Mouse (Mus musculus) heart, adult 2 months (tissue): ENCODE measurements around the gene Rasip1. TPM values are rescaled to one million over a fixed set of nuclear protein-coding genes. Genes with fewer than 3 reads are reported as not detected.

Source experiments
- DNase-seq, 2 experiments: peaks; one replicate each; pipeline ENCODE4 v3.0.0; 2021
- H3K27ac ChIP-seq: fragments of 200-600 bp; 2 replicates; pipeline ENCODE4 v1.8.1; 2022
- H3K27me3 ChIP-seq: fragments of 200-500 bp; 2 replicates; pipeline ENCODE4 v1.6.1; 2012; ENCODE audit warnings: mild to moderate bottlenecking, low read length, inconsistent platforms, mixed read lengths; ENCODE audit not compliant: control insufficient read depth, insufficient read depth
- H3K36me3 ChIP-seq: fragments of 200-500 bp; 2 replicates; pipeline ENCODE4 v1.6.1; 2012; ENCODE audit warnings: low read length, inconsistent platforms; ENCODE audit not compliant: control insufficient read depth, insufficient read depth
- H3K4me1 ChIP-seq: fragments of 200-500 bp; 2 replicates; pipeline ENCODE4 v1.6.1; 2011; ENCODE audit warnings: low read length; ENCODE audit not compliant: control insufficient read depth, insufficient read depth
- H3K4me3 ChIP-seq: fragments of 200-600 bp; 2 replicates; pipeline ENCODE4 v1.8.1; 2022
- H3K79me2 ChIP-seq: fragments of 200-500 bp; replicated peaks from 2 replicates; pipeline ENCODE4 v1.6.1; 2012; ENCODE audit warnings: mild to moderate bottlenecking, inconsistent platforms, low read length, moderate library complexity, mixed read lengths; ENCODE audit not compliant: control insufficient read depth, insufficient read depth
- H3K9ac ChIP-seq: fragments of 200-500 bp; 2 replicates; pipeline ENCODE4 v1.6.1; 2012; ENCODE audit warnings: low read depth, mild to moderate bottlenecking, control low read depth, inconsistent platforms, low read length, mixed read lengths
- CTCF ChIP-seq: fragments of 200-600 bp; IDR thresholded peaks from 2 replicates; pipeline ENCODE4 v1.8.1; 2022; ENCODE audit warnings: antibody characterized with exemption, mild to moderate bottlenecking, moderate library complexity
- EP300 ChIP-seq: fragments of 200-500 bp; IDR thresholded peaks from 2 replicates; pipeline ENCODE4 v1.6.1; 2011; ENCODE audit warnings: low read depth, low read length, control low read depth; ENCODE audit not compliant: insufficient read depth
- POLR2A ChIP-seq: fragments of 200-500 bp; IDR thresholded peaks from 2 replicates; pipeline ENCODE4 v1.6.1; 2011; ENCODE audit warnings: mild to moderate bottlenecking, low read depth, low read length, control low read depth; ENCODE audit not compliant: insufficient read depth
- WGBS: fragments of 180-500 bp; shearing (Covaris S2); methylation state at CpG from one replicate; pipeline ENCODE4 v1.1.7; 2018; 5-methylcytosine and 5-hydroxymethylcytosine counted together
- intact Hi-C: fragments of 180-260 bp; cut with DNase I; formaldehyde crosslinking; loops from one replicate; pipeline ENCODE4 v1.15.1; 2025
- polyA plus RNA-seq: library from polyadenylated mRNA; depleted of rRNA; stranded (reverse); fragments of >200 nt; gene quantifications from 2 replicates; pipeline ENCODE4 v1.2.3, GENCODE M21; 2012
- total RNA-seq, 2 experiments: library from RNA; stranded (reverse); gene quantifications; 2 replicates each; pipeline ENCODE4 v1.2.3; 2021

The Rasip1 gene
- total and polyA plus RNA-seq, 3 experiments, result 25.0 to 30.5 (median 25.5) TPM

GRCm38 (mm10) chr7:45677627-45678295, 50.5 kb downstream of the Rasip1 start:
- TF ChIP-seq EP300 (no peak), CTCF (no peak), POLR2A (no peak)
- intact Hi-C loops, result no loop called here
- WGBS, result 87% methylated on average over 7 of the region's 7 CpGs
- Histone ChIP-seq H3K27me3 (no peaks in the 10 kb centered on the region), H3K4me1 (peaks cover 19% of the 10 kb centered on the region), H3K4me3 (no peak overlapping the region), H3K27ac (no peak overlapping the region), H3K9ac (no peak overlapping the region), H3K36me3 (no peaks in the 10 kb centered on the region), H3K79me2 (no peaks in the 10 kb centered on the region)
- DNase-seq, result no peak

GRCm38 (mm10) chr7:45678513-45678912, 51.2 kb downstream of the Rasip1 start:
- intact Hi-C loops, result no loop called here
- WGBS, result 91% methylated on average over 14 of the region's 14 CpGs
- DNase-seq, result no peak
- H3K36me3 ChIP-seq, result no peaks in the 10 kb centered on the region
- no peaks in the 10 kb centered on the region for H3K79me2 ChIP-seq
- TF ChIP-seq POLR2A (no peak), EP300 (no peak), CTCF (no peak)
- H3K4me1 ChIP-seq, result peaks cover 19% of the 10 kb centered on the region
- H3K4me3 ChIP-seq, result no peak overlapping the region
- H3K27ac ChIP-seq, result no peak overlapping the region
- no peaks in the 10 kb centered on the region for H3K27me3 ChIP-seq
- H3K9ac ChIP-seq, result no peak overlapping the region

- Histone ChIP-seq H3K27me3 (no peaks in the 10 kb centered on the region), H3K4me3 (no peak overlapping the region), H3K4me1 (peaks cover 19% of the 10 kb centered on the region), H3K36me3 (no peaks in the 10 kb centered on the region), H3K9ac (0 out of 2 replicates have a peak overlapping the region, but pooled peaks have one; percentile 1), H3K27ac (peak overlapping the region; percentile 93), H3K79me2 (no peaks in the 10 kb centered on the region)
- intact Hi-C loops, result loop anchor here (5.0 to 10.0 kb wide), 2 partner anchors 38 to 125 kb away; partner anchors contain the start of gene Hsd17b14
- WGBS, result 33% methylated on average over 14 of the region's 14 CpGs
- TF ChIP-seq CTCF (no peak), EP300 (peak; percentile 89; the same call in 1 of the 2 replicates), POLR2A (peak; percentile 61)
- peak; percentile 62 to 77 for DNase-seq
Measured at GRCm38 (mm10) chr7:45679966-45680621, 52.8 kb downstream of the Rasip1 start.

DNA sequence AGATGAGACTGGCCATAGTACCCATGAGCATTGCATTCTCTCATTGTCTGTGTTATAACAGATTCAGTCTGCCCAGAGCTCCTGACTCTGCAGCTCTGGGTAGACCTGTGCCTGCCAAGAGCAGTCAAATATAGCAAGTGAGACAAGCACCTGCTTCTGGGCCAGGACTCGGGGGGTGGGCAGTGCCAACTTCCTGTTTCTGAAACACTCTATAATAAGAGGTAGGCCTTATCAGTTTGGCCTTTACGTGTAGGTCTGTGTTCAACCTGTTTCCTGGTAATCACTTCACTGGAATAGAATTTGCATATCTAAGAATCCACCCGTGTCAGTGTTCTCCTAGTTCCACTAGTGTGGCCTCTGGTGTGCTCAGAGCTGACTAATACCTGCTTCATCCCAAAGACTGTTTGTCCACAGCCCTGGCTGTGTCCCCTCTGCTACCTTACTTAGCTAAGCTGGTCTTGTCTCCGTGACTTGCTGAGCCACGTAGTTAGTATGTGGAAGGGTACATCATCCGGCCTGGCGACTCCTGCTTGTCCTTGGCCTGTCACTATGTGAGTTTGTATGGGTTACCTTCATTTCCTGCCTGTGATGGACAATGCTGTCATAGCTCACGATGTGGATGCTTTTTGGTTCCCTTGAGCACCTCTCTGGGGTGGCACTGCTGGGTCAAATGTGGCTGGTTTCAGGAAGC, 53.9 kb downstream of the Rasip1 start:
- Histone ChIP-seq H3K9ac (peak overlapping the region; percentile 1; the same call in 1 of the 2 replicates), H3K27me3 (no peaks in the 10 kb centered on the region), H3K4me1 (peaks cover 19% of the 10 kb centered on the region), H3K36me3 (no peaks in the 10 kb centered on the region), H3K79me2 (no peaks in the 10 kb centered on the region), H3K27ac (peak overlapping the region; percentile 93), H3K4me3 (no peak overlapping the region)
- intact Hi-C loops, result loop anchor here (5.0 to 10.0 kb wide), 2 partner anchors 39 to 126 kb away; partner anchors contain the start of gene Hsd17b14
- DNase-seq, result peak in 1 of 2 experiments; percentile 76
- TF ChIP-seq CTCF (no peak), POLR2A (peak; percentile 43; the same call in 1 of the 2 replicates), EP300 (0 out of 2 replicates have a peak, but pooled peaks have one; percentile 73)
- WGBS, result 35% methylated on average over 8 of the region's 8 CpGs

DNA sequence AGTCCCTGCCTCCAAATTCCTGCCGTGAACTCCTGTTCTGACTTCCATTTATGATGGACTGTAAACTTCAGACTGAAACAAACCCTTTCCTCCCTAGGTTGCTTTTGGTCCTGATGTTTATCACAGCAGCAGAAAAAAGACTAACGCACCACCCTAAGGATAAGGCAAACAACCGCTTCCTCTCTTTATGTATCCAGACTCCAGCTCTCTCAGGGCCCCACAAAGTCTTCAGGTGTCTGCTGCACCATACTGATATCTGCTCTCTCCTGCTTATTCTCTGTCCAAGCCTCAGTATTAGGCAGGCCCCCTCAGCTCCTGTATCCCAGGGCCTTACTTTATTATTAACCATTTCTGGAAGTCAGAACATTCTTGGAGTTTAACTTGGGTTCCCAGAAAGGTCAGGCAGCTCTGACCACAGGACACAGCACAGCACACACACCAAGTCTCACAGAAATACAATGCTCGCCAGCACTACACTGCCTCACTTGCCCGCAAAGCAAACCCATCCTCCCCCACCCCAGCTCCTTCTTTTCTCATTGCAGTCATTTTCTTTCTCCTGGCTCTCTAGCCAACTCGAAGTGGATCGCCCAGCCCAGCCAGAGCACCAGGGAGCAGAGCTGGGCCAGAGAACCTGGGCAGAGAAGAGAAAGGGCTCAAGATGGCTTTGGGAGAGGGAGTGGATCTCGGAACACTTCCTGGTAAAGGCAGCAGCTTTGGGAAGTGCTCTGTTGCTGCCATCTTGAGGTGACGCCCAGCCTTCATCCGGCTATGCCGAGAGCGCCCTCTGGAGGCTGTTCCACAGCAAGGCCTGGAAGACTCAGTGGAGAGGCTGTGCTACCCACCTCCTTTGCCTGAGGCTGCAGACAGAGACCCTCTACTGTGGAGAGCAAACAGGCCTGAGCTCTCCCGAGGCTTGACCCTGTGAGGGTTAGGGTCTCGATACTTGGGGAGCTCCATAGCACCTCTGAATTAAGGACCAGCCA, 55.1 kb downstream of the Rasip1 start:
- 0 out of 2 replicates have a peak, but pooled peaks have one; percentile 98 for TF ChIP-seq CTCF
- peak; percentile 99 for TF ChIP-seq EP300
- 0 out of 2 replicates have a peak, but pooled peaks have one; percentile 48 for TF ChIP-seq POLR2A
- H3K27ac ChIP-seq, result peak overlapping the region; percentile 93
- no peaks in the 10 kb centered on the region for H3K27me3 ChIP-seq
- DNase-seq, result peak; percentile 86
- 32% methylated on average over 14 of the region's 14 CpGs for WGBS
- H3K79me2 ChIP-seq, result no peaks in the 10 kb centered on the region
- peaks cover 19% of the 10 kb centered on the region for H3K4me1 ChIP-seq
- no peak overlapping the region for H3K4me3 ChIP-seq
- intact Hi-C loops, result loop anchor here (1.0 to 10.0 kb wide), 5 partner anchors 40 to 128 kb away; partner anchors contain the start of gene Hsd17b14
- H3K9ac ChIP-seq, result no peak overlapping the region
- H3K36me3 ChIP-seq, result no peaks in the 10 kb centered on the region
